Mouse (Mus musculus) natural killer cell, adult 2 months (primary cell): ENCODE measurements around the gene Abhd14b.
A peak's percentile ranks its signal among the peaks of the same experiment; 100 is the strongest.
"Not testable (repeated sequence)": the region's sequence is repeated elsewhere in the genome, so short reads cannot be mapped to it uniquely, and the experiment has no call there.

Experiments used
- DNase-seq, 2 experiments: peaks; one replicate each; pipeline ENCODE4 v3.0.0; 2022; ENCODE audit warnings: low spot score in 2 of 2

The Abhd14b gene

DNA sequence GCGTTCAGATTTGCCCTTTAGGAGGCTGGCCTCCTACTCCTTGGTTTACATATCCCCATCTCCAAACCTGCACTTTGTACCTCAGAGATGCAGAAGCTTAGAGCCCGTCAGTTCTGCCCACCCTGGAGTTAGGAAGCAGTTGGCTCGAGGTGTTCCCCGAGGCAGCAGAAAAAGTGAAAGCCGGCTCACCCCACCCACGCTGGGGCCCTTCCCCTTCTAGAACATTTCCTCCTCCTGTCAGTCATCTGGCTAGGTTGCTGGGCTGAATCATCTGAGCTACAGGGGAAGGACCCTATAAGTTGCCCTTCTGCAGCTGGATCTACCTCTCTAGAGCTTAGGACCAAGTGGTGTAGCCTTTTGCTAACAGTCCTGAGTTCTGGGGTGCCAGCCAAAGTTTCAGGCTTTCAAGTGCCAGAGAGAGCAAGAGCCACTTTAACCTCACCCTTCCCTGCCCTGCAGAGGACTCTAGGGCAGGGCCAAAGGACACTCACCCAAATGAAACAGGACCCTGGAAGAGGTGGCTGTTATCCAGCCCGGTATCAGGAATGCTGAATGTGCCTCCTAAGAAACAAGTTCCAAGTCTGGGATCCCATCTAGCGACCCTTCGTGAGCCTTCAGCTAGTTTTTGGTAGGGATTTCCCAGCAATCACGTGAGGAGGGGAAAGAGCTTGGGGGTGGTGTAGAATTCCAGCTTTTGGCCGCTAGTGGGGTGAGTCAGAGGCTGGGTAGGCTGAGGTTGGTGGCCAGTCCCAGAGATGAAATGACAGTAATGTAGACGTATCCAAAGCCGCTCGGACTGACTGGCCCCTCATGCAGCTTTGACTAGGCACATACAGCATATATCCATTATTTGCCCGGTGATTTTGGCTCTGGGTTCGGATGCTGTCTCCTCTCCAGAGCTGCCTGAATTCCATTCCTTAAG lies 29.0 kb downstream of the Abhd14b start:
- peak; percentile 51 to 68 for DNase-seq

DNA sequence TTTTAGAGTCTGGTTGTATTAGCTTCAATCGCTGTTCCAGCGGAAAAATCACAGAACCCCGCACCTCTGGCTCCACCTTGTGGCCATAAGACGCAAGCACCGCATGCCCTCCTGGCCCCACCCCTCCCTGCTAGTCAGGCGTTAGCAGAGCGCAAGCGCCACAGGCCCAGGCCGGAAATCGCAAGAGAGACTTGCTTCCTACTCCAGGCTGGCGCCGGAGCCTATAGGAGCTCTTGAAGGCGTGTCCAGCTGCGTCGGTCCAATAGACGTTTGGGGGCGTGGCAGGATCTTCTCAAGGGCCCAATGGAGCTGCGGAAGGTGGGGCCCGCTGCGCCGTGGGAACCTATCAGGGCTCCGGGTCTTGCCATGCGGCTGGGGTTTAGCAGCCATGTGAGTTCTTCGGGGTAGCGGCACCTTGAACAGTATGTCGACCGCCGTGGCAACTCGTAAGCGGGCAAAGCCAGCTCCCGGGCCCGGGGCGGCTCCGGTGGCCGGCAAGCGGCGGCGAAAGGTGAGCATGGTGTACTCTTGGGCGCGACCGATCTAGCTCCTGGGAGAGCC lies 29.7 kb downstream of the Abhd14b start, which contains the start of gene Parp3:
Gene Parp3, minus strand, starts transcription at position 26 of the 561 bp plus-strand sequence.
- DNase-seq, result peak; percentile 98 to 99

GRCm38 (mm10) chr9:106477649-106478048 lies 30.4 kb downstream of the Abhd14b start:
- DNase-seq, result no peak

GRCm38 (mm10) chr9:106478101-106478500 lies 30.8 kb downstream of the Abhd14b start:
- no peak for DNase-seq

DNA sequence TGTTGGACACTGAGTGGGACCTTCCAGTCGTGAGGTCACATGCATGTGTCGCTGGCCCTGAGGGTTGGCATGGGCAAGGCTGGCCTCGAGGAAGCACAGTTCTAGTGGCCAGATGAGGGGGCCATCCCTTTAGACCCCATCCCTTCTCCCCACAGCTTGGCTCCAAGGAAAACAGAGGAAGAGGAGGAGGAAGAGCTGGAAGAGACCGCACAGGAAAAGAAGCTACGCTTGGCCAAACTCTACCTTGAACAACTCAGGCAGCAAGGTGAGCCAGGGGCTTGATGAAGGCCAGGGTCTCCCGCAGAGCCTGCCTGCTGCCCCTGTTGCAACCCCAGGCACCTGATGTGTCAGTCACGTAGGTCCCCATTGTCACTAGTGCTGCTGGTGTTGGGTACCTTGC lies 33.3 kb downstream of the Abhd14b start:
- DNase-seq, result no peak

GRCm38 (mm10) chr9:106481075-106481474 lies 33.8 kb downstream of the Abhd14b start:
- DNase-seq, result peak; percentile 29 to 35

- DNase-seq, result no peak
Measured at GRCm38 (mm10) chr9:106481676-106482075, 34.4 kb downstream of the Abhd14b start.

DNA sequence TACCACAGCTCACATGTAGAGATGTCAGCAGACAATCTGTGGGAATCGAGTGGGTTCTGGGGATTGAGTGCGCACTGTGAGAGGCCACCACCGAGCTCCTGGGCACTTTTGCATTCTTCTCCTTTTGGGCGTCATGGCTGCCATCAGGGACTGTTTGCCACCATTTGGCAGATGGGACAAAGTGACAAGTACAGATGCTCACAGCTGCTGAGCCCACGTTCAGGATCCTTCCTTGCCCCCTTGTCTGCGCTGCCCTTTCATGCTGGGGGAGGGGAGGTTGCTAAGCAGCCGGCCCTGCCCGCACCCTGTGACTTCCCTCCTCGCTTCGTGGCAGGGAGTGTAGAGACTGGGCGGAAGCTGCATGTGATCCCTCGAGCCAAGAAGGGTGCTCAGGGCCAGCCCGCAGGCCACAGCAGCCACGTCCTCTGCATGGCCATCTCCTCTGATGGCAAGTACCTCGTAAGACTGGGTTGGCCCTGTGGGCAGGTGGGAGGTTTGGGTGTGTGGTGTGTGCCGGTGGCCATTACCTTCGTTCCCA lies 35.4 kb downstream of the Abhd14b start:
- no peak for DNase-seq

GRCm38 (mm10) chr9:106483136-106483535 lies 35.9 kb downstream of the Abhd14b start:
- DNase-seq, result no peak

GRCm38 (mm10) chr9:106483606-106484005 lies 36.3 kb downstream of the Abhd14b start:
- DNase-seq, result no peak

DNA sequence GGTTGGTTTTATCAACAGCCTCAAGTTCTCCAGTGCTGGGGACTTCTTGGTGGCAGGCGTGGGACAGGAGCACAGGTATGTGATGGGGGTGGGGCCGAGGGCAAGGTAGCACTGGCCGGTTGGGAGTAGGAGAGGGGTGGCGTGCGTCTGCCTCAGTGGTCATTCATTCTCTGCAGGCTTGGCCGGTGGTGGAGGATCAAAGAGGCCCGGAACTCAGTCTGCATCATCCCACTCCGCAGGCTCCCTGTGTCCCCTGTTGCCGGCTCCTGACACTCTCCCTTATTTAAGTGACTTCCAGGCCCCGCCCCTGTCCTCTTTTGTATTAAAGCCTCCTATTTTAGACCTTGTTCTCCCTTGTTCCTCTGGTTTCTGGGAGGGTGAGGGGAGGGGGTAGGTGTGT lies 37.8 kb downstream of the Abhd14b start:
- no peak for DNase-seq

- DNase-seq, result not testable (repeated sequence)
Measured at GRCm38 (mm10) chr9:106487602-106488001, 40.3 kb downstream of the Abhd14b start.

DNA sequence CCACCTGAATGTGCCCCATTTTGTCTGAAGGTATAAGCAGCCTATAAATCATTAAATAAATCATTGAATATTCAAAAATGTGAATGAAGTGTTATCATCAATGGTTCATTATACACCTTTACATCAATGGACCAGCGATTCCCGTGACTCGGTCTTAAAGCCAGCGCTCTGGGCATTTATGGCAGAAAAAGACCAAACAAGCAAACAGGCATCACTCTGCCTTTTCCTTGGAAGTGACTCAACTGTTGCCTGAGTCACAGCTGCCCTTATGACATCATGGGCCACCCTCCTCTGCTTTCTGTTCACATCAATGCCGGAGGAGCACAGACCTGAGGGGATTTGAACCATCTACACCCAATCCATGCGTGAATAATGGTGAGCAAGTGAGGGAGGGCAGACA lies 52.4 kb downstream of the Abhd14b start, which contains the start of gene Iqcf1:
Gene Iqcf1, plus strand, starts transcription at position 301 of the 400 bp plus-strand sequence.
- DNase-seq, result no peak

DNA sequence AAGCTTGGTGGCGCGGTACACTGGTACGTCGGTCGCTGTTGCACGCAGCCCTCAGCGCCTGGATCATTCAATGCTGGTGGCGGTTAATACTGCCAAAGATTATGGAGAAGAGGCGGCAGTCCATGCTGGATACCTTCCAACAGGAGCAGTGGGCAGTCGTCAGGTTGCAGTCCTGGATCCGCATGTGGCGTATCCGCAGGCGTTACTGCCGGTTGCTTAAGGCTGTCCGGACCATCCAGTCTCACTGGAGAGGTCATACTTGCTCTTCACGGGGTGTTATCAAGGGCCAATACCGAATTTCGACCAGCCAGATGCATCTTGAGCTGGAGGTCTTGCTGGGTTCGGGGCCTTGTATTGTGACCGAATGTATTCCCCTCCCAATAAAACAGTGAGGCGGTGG lies 54.6 kb downstream of the Abhd14b start:
- no peak for DNase-seq
